Mouse (Mus musculus) liver, embryonic 16.5 days (tissue): Measurements from ENCODE around the gene Prss42. TPM values are rescaled to one million over a fixed set of nuclear protein-coding genes. Genes with fewer than 3 reads are reported as not detected.

Source experiments
- ATAC-seq: fragments of 200-750 bp; cut with Nextera tagmentation; 2 replicates; pipeline ENCODE4 v1.8.0; 2017; ENCODE audit warnings: low read depth, mild to moderate bottlenecking, moderate number of reproducible peaks, moderate library complexity
- H3K27ac ChIP-seq: fragments of 300-500 bp; sonication (generic); 2 replicates; pipeline ENCODE4 v1.5.1; 2014; ENCODE audit warnings: mild to moderate bottlenecking, low read length
- H3K27me3 ChIP-seq: fragments of 300-500 bp; sonication (generic); 2 replicates; pipeline ENCODE4 v1.6.1; 2014; ENCODE audit warnings: low read depth, low read length, mixed read lengths; ENCODE audit not compliant: control insufficient read depth, insufficient read depth
- H3K36me3 ChIP-seq: fragments of 300-500 bp; sonication (generic); 2 replicates; pipeline ENCODE4 v1.6.1; 2014; ENCODE audit warnings: mild to moderate bottlenecking; ENCODE audit not compliant: control insufficient read depth, insufficient read depth
- H3K4me1 ChIP-seq: fragments of 300-500 bp; sonication (generic); 2 replicates; pipeline ENCODE4 v1.6.1; 2014; ENCODE audit warnings: low read depth, low read length, mixed read lengths; ENCODE audit not compliant: control insufficient read depth
- H3K4me2 ChIP-seq: fragments of 300-500 bp; sonication (generic); 2 replicates; pipeline ENCODE4 v1.6.1; 2014; ENCODE audit warnings: low read depth, low read length, mixed read lengths
- H3K4me3 ChIP-seq: fragments of 300-500 bp; sonication (generic); 2 replicates; pipeline ENCODE4 v1.5.1; 2014; ENCODE audit warnings: low read depth, mild to moderate bottlenecking, low read length
- H3K9ac ChIP-seq: fragments of 300-500 bp; sonication (generic); 2 replicates; pipeline ENCODE4 v1.6.1; 2014; ENCODE audit warnings: low read depth, low read length
- H3K9me3 ChIP-seq: fragments of 300-500 bp; sonication (generic); replicated peaks from 2 replicates; pipeline ENCODE4 v1.6.1; 2016; ENCODE audit warnings: low read length; ENCODE audit not compliant: control insufficient read depth
- WGBS: fragments of 180-500 bp; shearing (Covaris S2); extraction: QIAGEN DNeasy Blood & Tissue Kit; methylation state at CpG from one replicate; pipeline ENCODE4 v1.1.7; 2014; ENCODE audit not compliant: insufficient replicate concordance; 5-methylcytosine and 5-hydroxymethylcytosine counted together
- polyA plus RNA-seq: library from polyadenylated mRNA; unstranded; fragments of >200 nt; fragmentation: Nextera tagmentation; extraction: Ambion mirVana; gene quantifications from 2 replicates; pipeline ENCODE4 v1.2.1, GENCODE M21; 2015

Prss42 gene
- polyA plus RNA-seq, 1 experiment from 2014 or later, result not detected

GRCm38 (mm10) chr9:110779242-110779913 lies 18.6 kb upstream of the Prss42 start:
- Histone ChIP-seq H3K36me3 (no peaks in the 10 kb centered on the region), H3K4me2 (no peak overlapping the region), H3K9me3 (no peaks in the 10 kb centered on the region), H3K4me1 (no peaks in the 10 kb centered on the region), H3K27ac (no peak overlapping the region), H3K9ac (no peak overlapping the region), H3K4me3 (no peak overlapping the region), H3K27me3 (peaks cover 11% of the 10 kb centered on the region; the same call in 1 of the 2 replicates)
- ATAC-seq, result no peak
- 30% methylated on average over 5 of the region's 5 CpGs for WGBS

GRCm38 (mm10) chr9:110781256-110781721 lies 16.7 kb upstream of the Prss42 start:
- WGBS, result under 1% methylated on average over 43 of the region's 43 CpGs
- Histone ChIP-seq H3K27me3 (peaks cover 11% of the 10 kb centered on the region; the same call in 1 of the 2 replicates), H3K27ac (no peak overlapping the region), H3K36me3 (no peaks in the 10 kb centered on the region), H3K4me3 (peak overlapping the region; percentile 46), H3K9me3 (no peaks in the 10 kb centered on the region), H3K4me2 (peak overlapping the region; percentile 62), H3K4me1 (no peaks in the 10 kb centered on the region), H3K9ac (no peak overlapping the region; the same call in 1 of the 2 replicates)
- ATAC-seq, result peak; percentile 88

- H3K4me3 ChIP-seq, result peak overlapping the region; percentile 46
- H3K4me1 ChIP-seq, result no peaks in the 10 kb centered on the region
Observed at GRCm38 (mm10) chr9:110781731-110782130, 16.2 kb upstream of the Prss42 start.

GRCm38 (mm10) chr9:110783611-110784010 lies 14.4 kb upstream of the Prss42 start:
- no peak for ATAC-seq
- H3K4me2 ChIP-seq, result no peak overlapping the region
- H3K9ac ChIP-seq, result no peak overlapping the region
- H3K36me3 ChIP-seq, result no peaks in the 10 kb centered on the region
- H3K27ac ChIP-seq, result no peak overlapping the region
- 17% methylated on average over 1 of the region's 1 CpGs for WGBS
- no peaks in the 10 kb centered on the region for H3K9me3 ChIP-seq
- H3K4me1 ChIP-seq, result no peaks in the 10 kb centered on the region
- H3K4me3 ChIP-seq, result no peak overlapping the region
- H3K27me3 ChIP-seq, result peaks cover 11% of the 10 kb centered on the region; the same call in 1 of the 2 replicates

More at GRCm38 (mm10) chr9:110781731-110782130, 16.2 kb upstream of the Prss42 start:
- Histone ChIP-seq H3K9me3 (no peaks in the 10 kb centered on the region), H3K27ac (no peak overlapping the region), H3K27me3 (peaks cover 11% of the 10 kb centered on the region; the same call in 1 of the 2 replicates), H3K4me2 (peak overlapping the region; percentile 62), H3K9ac (no peak overlapping the region), H3K36me3 (no peaks in the 10 kb centered on the region)
- ATAC-seq, result peak; percentile 71
- WGBS, result 3% methylated on average over 23 of the region's 23 CpGs

- WGBS, result 69% methylated on average over 3 of the region's 3 CpGs
- no peaks in the 10 kb centered on the region for H3K9me3 ChIP-seq
- H3K4me1 ChIP-seq, result no peaks in the 10 kb centered on the region
- no peak overlapping the region for H3K27ac ChIP-seq
- no peak for ATAC-seq
- H3K9ac ChIP-seq, result no peak overlapping the region
- H3K27me3 ChIP-seq, result no peaks in the 10 kb centered on the region
- H3K4me3 ChIP-seq, result no peak overlapping the region
- no peak overlapping the region for H3K4me2 ChIP-seq
- H3K36me3 ChIP-seq, result no peaks in the 10 kb centered on the region
Observed at GRCm38 (mm10) chr9:110788169-110788568, 9.8 kb upstream of the Prss42 start.

GRCm38 (mm10) chr9:110790462-110790861 lies 7.5 kb upstream of the Prss42 start:
- Histone ChIP-seq H3K4me1 (no peaks in the 10 kb centered on the region), H3K4me2 (no peak overlapping the region), H3K27ac (no peak overlapping the region), H3K9ac (no peak overlapping the region), H3K4me3 (no peak overlapping the region), H3K27me3 (no peaks in the 10 kb centered on the region), H3K9me3 (no peaks in the 10 kb centered on the region), H3K36me3 (no peaks in the 10 kb centered on the region)
- no peak for ATAC-seq
- 46% methylated on average over 4 of the region's 4 CpGs for WGBS

- no peak for ATAC-seq
- H3K4me3 ChIP-seq, result no peak overlapping the region
- H3K4me2 ChIP-seq, result no peak overlapping the region
- no peaks in the 10 kb centered on the region for H3K27me3 ChIP-seq
- WGBS, result 62% methylated on average over 10 of the region's 10 CpGs
- H3K27ac ChIP-seq, result no peak overlapping the region
- no peaks in the 10 kb centered on the region for H3K4me1 ChIP-seq
- H3K9ac ChIP-seq, result no peak overlapping the region
- H3K36me3 ChIP-seq, result no peaks in the 10 kb centered on the region
- H3K9me3 ChIP-seq, result no peaks in the 10 kb centered on the region
Observed at GRCm38 (mm10) chr9:110797013-110797412, 953 bp upstream of the Prss42 start.

GRCm38 (mm10) chr9:110800834-110801479 lies 3.0 kb downstream of the Prss42 start:
- no peak overlapping the region for H3K27ac ChIP-seq
- H3K27me3 ChIP-seq, result no peaks in the 10 kb centered on the region
- no peaks in the 10 kb centered on the region for H3K36me3 ChIP-seq
- no peaks in the 10 kb centered on the region for H3K9me3 ChIP-seq
- no peak overlapping the region for H3K9ac ChIP-seq
- WGBS, result 62% methylated on average over 8 of the region's 8 CpGs
- H3K4me2 ChIP-seq, result no peak overlapping the region
- ATAC-seq, result no peak
- no peaks in the 10 kb centered on the region for H3K4me1 ChIP-seq
- no peak overlapping the region for H3K4me3 ChIP-seq

GRCm38 (mm10) chr9:110803294-110803693 lies 5.3 kb downstream of the Prss42 start:
- WGBS, result 42% methylated on average over 4 of the region's 4 CpGs
- Histone ChIP-seq H3K36me3 (no peaks in the 10 kb centered on the region), H3K4me2 (no peak overlapping the region), H3K9ac (no peak overlapping the region), H3K4me3 (no peak overlapping the region), H3K27ac (no peak overlapping the region), H3K4me1 (no peaks in the 10 kb centered on the region), H3K9me3 (no peaks in the 10 kb centered on the region), H3K27me3 (no peaks in the 10 kb centered on the region)
- ATAC-seq, result no peak
